Mouse (Mus musculus) forebrain, embryonic 11.5 days (tissue): ENCODE results near the gene Agap2. TPM values are rescaled to one million over a fixed set of nuclear protein-coding genes. Genes with fewer than 3 reads are reported as not detected.

Experiments used
- ATAC-seq: fragments of 200-750 bp; cut with Nextera tagmentation; replicated peaks from 2 replicates; pipeline ENCODE4 v1.8.0; 2017; ENCODE audit warnings: moderate TSS enrichment; ENCODE audit not compliant: low FRiP score
- DNase-seq: peaks from one replicate; pipeline ENCODE4 v3.0.0-alpha.2; 2017; ENCODE audit warnings: low spot score
- H3K27ac ChIP-seq: fragments of 300-500 bp; sonication (generic); 2 replicates; pipeline ENCODE4 v1.5.1; 2014; ENCODE audit warnings: low read depth, low read length
- H3K27me3 ChIP-seq: fragments of 300-500 bp; sonication (generic); 2 replicates; pipeline ENCODE4 v1.6.1; 2014; ENCODE audit warnings: mild to moderate bottlenecking, low read length, mixed read lengths; ENCODE audit not compliant: control insufficient read depth, insufficient read depth
- H3K36me3 ChIP-seq: fragments of 300-500 bp; sonication (generic); 2 replicates; pipeline ENCODE4 v1.6.1; 2014; ENCODE audit warnings: mild to moderate bottlenecking, low read length, moderate library complexity, mixed read lengths; ENCODE audit not compliant: control insufficient read depth, insufficient read depth
- H3K4me1 ChIP-seq: fragments of 300-500 bp; sonication (generic); replicated peaks from 2 replicates; pipeline ENCODE4 v1.6.1; 2014; ENCODE audit warnings: low read length, mixed read lengths; ENCODE audit not compliant: control insufficient read depth, insufficient read depth
- H3K4me2 ChIP-seq: fragments of 300-500 bp; sonication (generic); 2 replicates; pipeline ENCODE4 v1.6.1; 2014; ENCODE audit warnings: low read depth, mild to moderate bottlenecking, low read length, moderate library complexity, mixed read lengths; ENCODE audit not compliant: severe bottlenecking
- H3K4me3 ChIP-seq: fragments of 300-500 bp; sonication (generic); 2 replicates; pipeline ENCODE4 v1.5.1; 2014; ENCODE audit warnings: low read depth, low read length
- H3K9ac ChIP-seq: fragments of 300-500 bp; sonication (generic); 2 replicates; pipeline ENCODE4 v1.6.1; 2014; ENCODE audit warnings: low read length
- H3K9me3 ChIP-seq: fragments of 300-500 bp; sonication (generic); 2 replicates; pipeline ENCODE4 v1.6.1; 2016; ENCODE audit warnings: low read length, mixed read lengths; ENCODE audit not compliant: control insufficient read depth
- WGBS: fragments of 180-500 bp; shearing (Covaris S2); extraction: QIAGEN DNeasy Blood & Tissue Kit; methylation state at CpG from one replicate; pipeline ENCODE4 v1.1.7; 2014; 5-methylcytosine and 5-hydroxymethylcytosine counted together
- polyA plus RNA-seq: library from polyadenylated mRNA; unstranded; fragments of >200 nt; fragmentation: Nextera tagmentation; extraction: Ambion mirVana; gene quantifications from 2 replicates; pipeline ENCODE4 v1.2.1, GENCODE M21; 2014

Agap2 gene
- polyA plus RNA-seq, 1 experiment from 2014 or later: 0.64 TPM

- no peak overlapping the region for H3K27ac ChIP-seq
- ATAC-seq (no peak), DNase-seq (no peak)
- peaks cover 7% of the 10 kb centered on the region for H3K27me3 ChIP-seq
- H3K9me3 ChIP-seq: no peaks in the 10 kb centered on the region
- WGBS: 94% methylated on average over 8 of the region's 8 CpGs
- no peak overlapping the region for H3K4me3 ChIP-seq
- H3K4me1 ChIP-seq: no peaks in the 10 kb centered on the region; the same call in 1 of the 2 replicates
- no peak overlapping the region for H3K4me2 ChIP-seq
- H3K36me3 ChIP-seq: peaks cover 5% of the 10 kb centered on the region; the same call in 1 of the 2 replicates
- H3K9ac ChIP-seq: no peak overlapping the region
Observed at GRCm38 (mm10) chr10:127055406-127055805, 19.7 kb upstream of the Agap2 start.

- ATAC-seq (no peak), DNase-seq (no peak)
- no peak overlapping the region for H3K4me3 ChIP-seq
- no peaks in the 10 kb centered on the region for H3K27me3 ChIP-seq
- no peak overlapping the region for H3K9ac ChIP-seq
- WGBS: 92% methylated on average over 20 of the region's 20 CpGs
- H3K4me1 ChIP-seq: peaks cover 6% of the 10 kb centered on the region; the same call in 1 of the 2 replicates
- no peaks in the 10 kb centered on the region for H3K9me3 ChIP-seq
- no peak overlapping the region for H3K27ac ChIP-seq
- no peak overlapping the region for H3K4me2 ChIP-seq
- peaks cover 5% of the 10 kb centered on the region; the same call in 1 of the 2 replicates for H3K36me3 ChIP-seq
Observed at GRCm38 (mm10) chr10:127056490-127056889, 18.6 kb upstream of the Agap2 start.

GRCm38 (mm10) chr10:127058161-127058560, 16.9 kb upstream of the Agap2 start:
- Histone ChIP-seq H3K36me3 (peaks cover 5% of the 10 kb centered on the region; the same call in 1 of the 2 replicates), H3K9me3 (no peaks in the 10 kb centered on the region), H3K4me1 (peaks cover 6% of the 10 kb centered on the region; the same call in 1 of the 2 replicates), H3K4me2 (peak overlapping the region; percentile 97), H3K9ac (peak overlapping the region; percentile 95; the same call in 1 of the 2 replicates), H3K27me3 (no peaks in the 10 kb centered on the region), H3K27ac (no peak overlapping the region), H3K4me3 (peak overlapping the region; percentile 96)
- ATAC-seq (peak; percentile 39; the same call in 1 of the 2 replicates), DNase-seq (peak; percentile 92)
- WGBS: 2% methylated on average over 9 of the region's 9 CpGs

GRCm38 (mm10) chr10:127058708-127059107, 16.4 kb upstream of the Agap2 start:
- WGBS: 5% methylated on average over 8 of the region's 8 CpGs
- Histone ChIP-seq H3K9ac (peak overlapping the region; percentile 95), H3K4me3 (peak overlapping the region; percentile 96), H3K4me1 (peaks cover 6% of the 10 kb centered on the region; the same call in 1 of the 2 replicates), H3K27me3 (no peaks in the 10 kb centered on the region), H3K36me3 (peaks cover 5% of the 10 kb centered on the region; the same call in 1 of the 2 replicates), H3K4me2 (peak overlapping the region; percentile 97), H3K27ac (no peak overlapping the region), H3K9me3 (no peaks in the 10 kb centered on the region)
- ATAC-seq (no peak), DNase-seq (no peak)

GRCm38 (mm10) chr10:127059174-127059967, 15.7 kb upstream of the Agap2 start:
- no peaks in the 10 kb centered on the region for H3K27me3 ChIP-seq
- H3K9ac ChIP-seq: peak overlapping the region; percentile 95
- ATAC-seq (0 out of 2 replicates have a peak, but pooled peaks have one; percentile 8), DNase-seq (peak; percentile 79)
- no peaks in the 10 kb centered on the region for H3K9me3 ChIP-seq
- peaks cover 5% of the 10 kb centered on the region; the same call in 1 of the 2 replicates for H3K36me3 ChIP-seq
- H3K4me2 ChIP-seq: peak overlapping the region; percentile 97
- peak overlapping the region; percentile 96 for H3K4me3 ChIP-seq
- WGBS: under 1% methylated on average over 60 of the region's 92 CpGs
- H3K4me1 ChIP-seq: peaks cover 6% of the 10 kb centered on the region; the same call in 1 of the 2 replicates
- H3K27ac ChIP-seq: peak overlapping the region; percentile 87

GRCm38 (mm10) chr10:127059968-127060916, 14.8 kb upstream of the Agap2 start, which contains the start of gene March9:
TSS of gene March9 (minus strand) at chr10:127060184.
- H3K4me3 ChIP-seq: peak within 1 kb of the TSS; percentile 96
- peaks cover 11% of the 10 kb centered on the region for H3K36me3 ChIP-seq
- peak within 1 kb of the TSS; percentile 97 for H3K4me2 ChIP-seq
- peak within 1 kb of the TSS; percentile 95 for H3K9ac ChIP-seq
- H3K27ac ChIP-seq: peak within 1 kb of the TSS; percentile 87
- peak; percentile 22 for ATAC-seq
- WGBS: under 1% methylated on average over 63 of the region's 72 CpGs
- peak; percentile 88 for DNase-seq
- H3K27me3 ChIP-seq: no peaks in the 10 kb centered on the region
- H3K9me3 ChIP-seq: no peaks in the 10 kb centered on the region
- peaks cover 6% of the 10 kb centered on the region; the same call in 1 of the 2 replicates for H3K4me1 ChIP-seq

GRCm38 (mm10) chr10:127061085-127061484, 14.0 kb upstream of the Agap2 start:
- peaks cover 6% of the 10 kb centered on the region; the same call in 1 of the 2 replicates for H3K4me1 ChIP-seq

GRCm38 (mm10) chr10:127061513-127061912, 13.6 kb upstream of the Agap2 start:
- Histone ChIP-seq H3K4me3 (no peak overlapping the region), H3K9ac (no peak overlapping the region), H3K27me3 (no peaks in the 10 kb centered on the region), H3K4me2 (no peak overlapping the region), H3K27ac (no peak overlapping the region), H3K36me3 (peaks cover 17% of the 10 kb centered on the region), H3K4me1 (peaks cover 6% of the 10 kb centered on the region; the same call in 1 of the 2 replicates), H3K9me3 (no peaks in the 10 kb centered on the region)
- DNase-seq (no peak), ATAC-seq (no peak)
- 76% methylated on average over 2 of the region's 2 CpGs for WGBS

More at GRCm38 (mm10) chr10:127061085-127061484, 14.0 kb upstream of the Agap2 start:
- Histone ChIP-seq H3K9me3 (no peaks in the 10 kb centered on the region), H3K27ac (peak overlapping the region; percentile 87), H3K4me3 (peak overlapping the region; percentile 96), H3K36me3 (peaks cover 18% of the 10 kb centered on the region), H3K9ac (peak overlapping the region; percentile 95), H3K4me2 (peak overlapping the region; percentile 97), H3K27me3 (no peaks in the 10 kb centered on the region)
- DNase-seq: no peak
- no peak for ATAC-seq
- 16% methylated on average over 5 of the region's 5 CpGs for WGBS
